Mouse (Mus musculus) urinary bladder, postnatal 14 days (tissue): ENCODE measurements around the gene Adh5.

Source experiments
- DNase-seq: peaks from one replicate; pipeline ENCODE4 v3.0.0; 2021; ENCODE audit warnings: low spot score

The Adh5 gene

DNA sequence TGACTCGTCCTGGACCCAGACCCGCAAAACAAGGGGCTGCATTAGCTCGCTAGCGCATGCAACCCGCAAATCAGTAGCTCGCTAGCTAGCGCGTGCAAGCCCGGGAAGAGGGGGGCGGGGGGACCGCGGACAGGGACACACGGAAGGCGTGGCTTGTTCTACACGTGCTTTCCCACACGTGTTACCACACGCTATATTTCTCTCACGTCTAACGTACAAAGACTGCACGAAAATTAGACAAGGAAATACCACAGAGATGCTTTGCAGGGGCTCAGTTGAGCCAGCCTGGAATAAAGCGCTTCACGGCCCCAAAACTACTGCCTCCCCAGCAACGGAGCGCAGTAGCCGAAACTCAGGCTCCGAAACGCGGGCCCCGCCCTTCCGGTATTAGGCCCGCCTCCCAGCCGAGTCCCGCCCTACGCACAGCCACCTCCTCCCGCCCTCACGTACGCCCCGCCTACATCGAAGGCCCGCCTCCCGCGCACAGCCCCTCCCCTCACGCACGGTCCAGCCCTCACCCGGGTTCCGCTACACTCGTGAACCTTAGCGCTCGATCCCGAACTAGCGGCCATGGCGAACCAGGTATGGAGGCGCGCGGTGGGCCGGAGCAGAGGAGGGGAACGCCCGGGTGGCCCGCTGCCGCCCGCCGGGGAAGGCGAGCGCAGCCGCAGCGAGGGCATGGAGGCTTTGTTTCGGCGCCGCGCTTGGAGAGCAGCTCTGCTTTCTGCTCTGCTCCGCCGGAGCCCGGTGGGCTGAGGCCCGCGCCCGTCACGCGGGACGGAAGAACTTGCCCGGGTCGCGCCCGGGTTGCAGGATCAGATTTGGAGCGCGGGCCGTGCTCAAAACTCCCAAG lies at the start of gene Adh5:
Adh5 (plus strand) TSS at position 482 of the 853 bp plus-strand sequence.
- DNase-seq, result peak; percentile 91

- DNase-seq, result no peak
These were observed 38.0 kb upstream of the Adh5 start for GRCm38 (mm10) chr3:138404872-138405271.

GRCm38 (mm10) chr3:138405341-138405740 lies 37.6 kb upstream of the Adh5 start:
- DNase-seq, result peak; percentile 68

- no peak for DNase-seq
These were observed 37.1 kb upstream of the Adh5 start for GRCm38 (mm10) chr3:138405840-138406239.

GRCm38 (mm10) chr3:138407920-138408319 lies 35.0 kb upstream of the Adh5 start:
- DNase-seq, result no peak

- no peak for DNase-seq
These were observed 33.3 kb upstream of the Adh5 start for GRCm38 (mm10) chr3:138409585-138409984.

GRCm38 (mm10) chr3:138410211-138410610 lies 32.7 kb upstream of the Adh5 start:
- DNase-seq, result no peak

- no peak for DNase-seq
These were observed 27.7 kb upstream of the Adh5 start, which contains the start of gene Adh4 for GRCm38 (mm10) chr3:138415121-138415690. TSS of gene Adh4 (plus strand) at chr3:138415466.

DNA sequence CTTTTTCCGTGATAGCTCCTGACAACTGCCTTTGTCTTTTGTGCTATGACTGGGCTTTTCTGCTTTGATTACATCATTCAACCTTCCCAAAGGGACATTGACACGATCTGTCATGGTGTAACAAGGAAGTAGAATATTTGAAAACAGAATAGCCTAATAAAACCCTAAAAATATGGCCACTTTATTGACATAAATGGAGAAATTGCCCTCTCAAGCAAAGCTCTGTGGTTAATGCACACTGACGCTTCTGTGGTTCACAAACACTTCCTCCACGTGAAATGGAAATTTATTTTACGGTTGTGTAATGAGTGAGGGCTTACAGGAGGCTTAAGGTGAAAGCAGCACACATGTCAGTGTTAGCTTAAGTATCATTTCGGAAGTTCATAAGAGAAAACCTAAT lies 23.5 kb upstream of the Adh5 start:
- DNase-seq, result no peak

- no peak for DNase-seq
These were observed 22.5 kb upstream of the Adh5 start for GRCm38 (mm10) chr3:138420385-138420784.

GRCm38 (mm10) chr3:138423664-138424063 lies 19.2 kb upstream of the Adh5 start:
- no peak for DNase-seq

DNA sequence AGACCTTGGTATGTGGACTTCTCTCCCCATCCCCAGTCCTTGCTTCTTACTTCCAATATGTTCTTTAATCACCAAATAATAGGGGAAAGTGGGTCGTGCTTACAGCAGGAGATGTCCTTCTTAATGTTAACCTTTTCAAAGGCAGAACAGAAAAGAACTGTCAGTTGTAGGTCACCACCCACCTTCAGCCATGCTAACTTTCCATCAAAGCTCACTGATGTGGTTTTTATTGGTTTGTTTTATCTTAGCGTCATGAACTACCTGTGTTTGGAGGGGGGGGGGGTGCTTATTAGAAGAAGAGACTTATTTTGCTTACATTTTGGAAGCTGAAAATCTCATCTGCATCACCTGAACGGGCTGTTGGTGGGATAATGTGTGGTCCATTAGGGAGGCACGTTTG lies 18.6 kb upstream of the Adh5 start:
- DNase-seq, result no peak

- no peak for DNase-seq
These were observed 12.4 kb upstream of the Adh5 start for GRCm38 (mm10) chr3:138430360-138430976.

- DNase-seq, result no peak
These were observed 11.1 kb upstream of the Adh5 start for GRCm38 (mm10) chr3:138431835-138432234.

DNA sequence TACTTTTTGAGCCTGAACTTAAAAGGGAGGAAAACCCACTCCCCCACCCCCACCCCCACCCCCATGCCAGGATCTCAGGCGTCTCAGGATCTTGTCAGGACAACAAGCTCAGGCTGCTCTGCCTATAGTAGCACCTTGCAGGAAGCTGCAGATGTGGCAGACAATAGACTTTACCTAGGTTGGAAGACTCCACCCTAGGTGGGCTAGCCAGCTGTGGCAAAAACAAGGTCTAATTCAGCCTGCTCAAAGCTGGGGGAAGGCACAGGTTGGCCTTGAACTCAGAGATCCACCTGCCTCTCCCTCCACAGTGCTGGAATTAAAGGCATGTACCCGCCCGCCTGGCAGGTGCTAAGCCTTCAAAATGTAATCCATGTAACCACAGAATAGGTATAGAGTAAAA lies 4.2 kb upstream of the Adh5 start:
- DNase-seq, result no peak

- no peak for DNase-seq
These were observed 690 bp upstream of the Adh5 start for GRCm38 (mm10) chr3:138442203-138442602.

DNA sequence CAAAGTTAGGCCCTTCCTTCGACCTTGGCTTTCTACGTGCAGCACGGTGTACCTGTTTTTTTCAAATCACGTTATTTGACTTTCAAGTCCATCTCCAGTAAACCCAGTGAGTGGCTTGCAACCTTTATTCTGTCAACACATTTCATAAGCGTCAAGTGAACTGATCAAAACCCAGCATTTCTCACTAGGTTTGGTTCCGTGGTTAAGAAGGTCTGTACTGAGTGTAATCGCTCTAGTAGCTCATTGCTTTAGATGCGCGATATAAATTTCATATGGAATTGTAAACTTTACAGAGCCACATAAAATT lies 525 bp downstream of the Adh5 start:
- DNase-seq, result no peak

GRCm38 (mm10) chr3:138448077-138448860 lies 5.4 kb downstream of the Adh5 start:
- DNase-seq, result no peak

DNA sequence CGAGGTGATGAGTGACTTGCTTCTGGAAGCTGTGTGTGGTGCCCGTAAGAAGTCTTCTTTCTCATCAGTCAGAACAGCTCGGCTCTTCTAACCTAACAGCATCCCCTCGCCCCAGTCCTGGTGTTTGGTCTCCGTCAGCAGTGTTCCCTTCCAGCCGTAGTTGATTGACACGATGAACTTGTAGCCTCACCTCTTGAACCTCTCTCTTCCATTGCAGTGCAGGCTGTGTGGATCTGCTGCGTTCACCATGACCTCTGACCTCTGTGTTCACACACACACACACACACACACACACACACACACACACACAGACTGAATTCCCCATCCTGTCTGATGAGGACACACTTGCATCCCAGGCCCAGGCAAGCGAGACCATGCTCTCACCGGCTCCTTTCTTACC lies 9.3 kb downstream of the Adh5 start:
- no peak for DNase-seq

- DNase-seq, result no peak
These were observed 11.3 kb downstream of the Adh5 start for GRCm38 (mm10) chr3:138454234-138454633.

DNA sequence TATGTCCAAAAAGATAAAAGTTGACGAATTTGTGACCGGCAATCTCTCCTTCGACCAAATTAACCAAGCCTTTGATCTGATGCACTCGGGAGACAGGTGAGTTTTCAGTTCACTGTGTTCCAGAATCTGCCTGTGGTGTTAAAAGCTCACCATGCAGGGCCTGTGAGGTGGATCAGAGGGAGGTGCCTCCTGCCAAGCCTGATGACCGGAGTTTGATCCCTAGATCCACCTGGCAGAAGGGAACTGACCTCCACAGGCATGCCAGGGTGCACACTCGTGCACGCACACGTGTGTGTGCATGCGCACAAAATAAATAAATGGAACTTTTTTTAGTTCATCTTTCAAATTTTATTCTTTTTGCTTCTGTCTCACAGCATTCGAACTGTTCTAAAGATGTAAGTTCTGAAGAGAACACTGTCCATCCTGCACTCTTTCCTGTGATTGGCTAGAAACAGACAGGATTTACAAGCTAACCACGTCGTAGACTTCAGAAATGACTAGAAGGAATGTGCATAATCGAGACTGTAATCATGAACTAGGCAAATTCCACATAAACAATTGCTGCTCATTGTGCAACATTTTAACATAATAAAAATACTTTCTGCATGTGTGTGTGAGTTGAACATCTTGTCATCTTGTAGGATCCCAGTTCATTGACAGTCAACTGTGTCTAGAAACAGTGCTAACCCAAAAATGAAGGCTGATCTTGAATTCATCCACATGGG lies 12.0 kb downstream of the Adh5 start:
- no peak for DNase-seq

DNA sequence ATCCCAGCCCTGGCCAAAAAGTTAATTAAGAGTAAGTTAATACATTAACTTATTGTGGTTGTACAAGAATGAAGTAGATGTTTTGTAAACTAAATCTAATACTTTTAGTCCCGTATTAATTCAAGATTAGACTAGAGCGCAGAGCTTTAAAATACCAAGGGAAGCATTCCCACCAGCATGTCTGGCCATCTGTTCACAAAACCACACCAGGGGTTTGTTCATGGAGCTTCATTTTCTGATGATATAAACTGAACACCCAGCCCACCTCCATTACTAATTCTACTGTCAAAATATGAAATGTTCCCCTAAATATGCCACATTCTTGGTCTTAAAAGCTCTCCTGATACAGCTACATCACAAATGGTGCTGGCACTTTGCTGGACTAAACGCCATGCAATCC lies 15.5 kb downstream of the Adh5 start:
- no peak for DNase-seq
